Mouse (Mus musculus) kidney, embryonic 15.5 days (tissue): Measurements from ENCODE around the gene Ttll2. TPM values are rescaled to one million over a fixed set of nuclear protein-coding genes. Genes with fewer than 3 reads are reported as not detected.
"Not testable (repeated sequence)": the region's sequence is repeated elsewhere in the genome, so short reads cannot be mapped to it uniquely, and the experiment has no call there.

Source experiments
- ATAC-seq: fragments of 200-750 bp; cut with Nextera tagmentation; replicated peaks from 2 replicates; pipeline ENCODE4 v1.8.0; 2017; ENCODE audit warnings: moderate TSS enrichment; ENCODE audit not compliant: low FRiP score
- H3K27ac ChIP-seq: fragments of 300-500 bp; sonication (generic); 2 replicates; pipeline ENCODE4 v1.5.1; 2015; ENCODE audit warnings: mild to moderate bottlenecking, inconsistent platforms
- H3K27me3 ChIP-seq: fragments of 300-500 bp; sonication (generic); 2 replicates; pipeline ENCODE4 v1.6.1; 2015; ENCODE audit warnings: inconsistent platforms
- H3K36me3 ChIP-seq: fragments of 300-500 bp; sonication (generic); 2 replicates; pipeline ENCODE4 v1.6.1; 2015; ENCODE audit warnings: inconsistent platforms
- H3K4me1 ChIP-seq: fragments of 300-500 bp; sonication (generic); 2 replicates; pipeline ENCODE4 v1.6.1; 2015; ENCODE audit warnings: inconsistent platforms
- H3K4me2 ChIP-seq: fragments of 300-500 bp; sonication (generic); 2 replicates; pipeline ENCODE4 v1.6.1; 2015; ENCODE audit warnings: moderate library complexity, mild to moderate bottlenecking, inconsistent platforms
- H3K4me3 ChIP-seq: fragments of 300-500 bp; sonication (generic); replicated peaks from 2 replicates; pipeline ENCODE4 v1.5.1; 2015; ENCODE audit warnings: mild to moderate bottlenecking, inconsistent platforms
- H3K9ac ChIP-seq: fragments of 300-500 bp; sonication (generic); 2 replicates; pipeline ENCODE4 v1.6.1; 2015; ENCODE audit warnings: mild to moderate bottlenecking, inconsistent platforms
- H3K9me3 ChIP-seq: fragments of 300-500 bp; sonication (generic); replicated peaks from 2 replicates; pipeline ENCODE4 v1.6.1; 2016; ENCODE audit warnings: inconsistent platforms
- WGBS: fragments of 180-500 bp; shearing (Covaris S2); methylation state at CpG from one replicate; pipeline ENCODE4 v1.1.7; 2015; ENCODE audit warnings: mixed read lengths; 5-methylcytosine and 5-hydroxymethylcytosine counted together
- polyA plus RNA-seq: library from polyadenylated mRNA; unstranded; fragments of >200 nt; fragmentation: Nextera tagmentation; extraction: Ambion mirVana; gene quantifications from 2 replicates; pipeline ENCODE4 v1.2.1, GENCODE M21; 2015

The Ttll2 gene
- polyA plus RNA-seq, 1 experiment from 2014 or later, result not detected

- H3K4me1 ChIP-seq, H3K9ac ChIP-seq, H3K27ac ChIP-seq, H3K9me3 ChIP-seq, H3K36me3 ChIP-seq, H3K27me3 ChIP-seq, H3K4me3 ChIP-seq, ATAC-seq, H3K4me2 ChIP-seq: not testable (repeated sequence)
- 52% methylated on average over 12 of the region's 13 CpGs for WGBS
Measured at GRCm38 (mm10) chr17:7383167-7384143, 31.0 kb upstream of the Ttll2 start.

GRCm38 (mm10) chr17:7382711-7383110 is 30.2 kb upstream of the Ttll2 start:
- WGBS, result 50% methylated on average over 1 of the region's 3 CpGs
- not testable (repeated sequence) for H3K4me3 ChIP-seq, H3K27me3 ChIP-seq, H3K4me1 ChIP-seq, H3K36me3 ChIP-seq, H3K9me3 ChIP-seq, H3K9ac ChIP-seq, H3K27ac ChIP-seq, H3K4me2 ChIP-seq
- ATAC-seq, result peak; percentile 50; the same call in 1 of the 2 replicates

DNA sequence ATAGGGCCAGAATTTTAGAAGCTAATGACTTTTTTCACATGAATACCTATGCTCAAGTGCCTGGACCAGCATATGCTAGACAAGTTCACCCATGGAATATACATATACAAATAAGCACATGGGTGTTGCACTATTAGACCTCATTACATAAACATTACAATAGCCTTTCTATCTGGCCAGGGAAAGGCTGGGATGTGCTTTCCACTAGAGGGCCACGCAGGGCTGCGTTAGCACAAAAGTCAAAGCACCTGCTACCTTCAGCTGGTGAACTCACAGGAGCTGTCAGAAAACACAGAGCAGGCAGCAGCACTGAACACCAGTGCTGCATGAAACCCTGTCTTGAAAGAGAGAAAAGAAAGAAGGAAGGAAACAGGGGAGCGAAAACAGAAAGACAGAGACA is 25.4 kb upstream of the Ttll2 start:
- H3K36me3 ChIP-seq, ATAC-seq, H3K9ac ChIP-seq, H3K27ac ChIP-seq, H3K9me3 ChIP-seq, H3K27me3 ChIP-seq, H3K4me2 ChIP-seq, H3K4me1 ChIP-seq, H3K4me3 ChIP-seq: not testable (repeated sequence)
- 32% methylated on average over 3 of the region's 3 CpGs for WGBS

DNA sequence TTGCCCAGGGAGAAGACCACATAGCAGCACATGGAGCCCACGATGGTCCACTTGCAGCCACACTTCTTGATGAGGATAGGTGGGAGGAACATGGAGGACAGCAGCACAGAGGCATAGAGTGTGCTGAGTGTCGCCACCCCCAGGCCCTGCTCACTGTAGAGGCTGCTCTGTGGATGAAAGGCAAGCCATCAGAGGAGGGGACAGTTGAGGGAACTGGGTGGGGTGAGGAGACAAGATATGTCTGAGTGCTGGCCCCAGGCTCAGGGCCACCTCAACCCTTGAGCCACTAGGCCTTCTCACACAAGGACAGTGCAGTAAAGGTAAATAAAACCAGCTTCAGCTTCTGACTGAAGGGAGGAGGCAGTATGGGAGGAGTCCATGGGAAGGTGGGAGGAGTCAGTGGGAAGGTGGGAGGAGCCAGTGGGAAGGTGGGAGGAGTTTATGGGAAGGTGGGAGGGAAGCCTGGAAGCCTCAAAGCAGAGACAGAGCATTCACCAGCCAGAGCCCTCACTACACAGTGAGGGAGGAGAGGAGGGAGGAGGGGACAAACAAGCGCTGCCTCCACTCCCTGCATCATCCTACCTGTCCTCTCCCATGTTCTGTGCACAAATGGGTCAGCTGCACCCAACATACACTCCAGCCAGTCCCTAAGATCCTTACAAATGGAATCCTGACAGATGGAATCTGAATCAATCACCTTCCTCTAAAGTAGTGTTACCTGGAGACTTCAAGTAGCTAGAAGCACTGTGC is 24.6 kb upstream of the Ttll2 start:
- not testable (repeated sequence) for H3K27ac ChIP-seq, H3K9ac ChIP-seq, H3K4me3 ChIP-seq, H3K36me3 ChIP-seq, H3K4me2 ChIP-seq, H3K27me3 ChIP-seq, H3K4me1 ChIP-seq, H3K9me3 ChIP-seq
- peak; percentile 53 for ATAC-seq
- 80% methylated on average over 1 of the region's 3 CpGs for WGBS

GRCm38 (mm10) chr17:7371879-7372278 is 19.4 kb upstream of the Ttll2 start, which contains the start of gene Gm49630:
Gene Gm49630, minus strand, starts transcription at chr17:7371979.
- not testable (repeated sequence) for H3K9me3 ChIP-seq, H3K27me3 ChIP-seq, H3K4me3 ChIP-seq, H3K4me2 ChIP-seq, H3K36me3 ChIP-seq, H3K9ac ChIP-seq, ATAC-seq, H3K4me1 ChIP-seq, H3K27ac ChIP-seq
- WGBS, result 79% methylated on average over 4 of the region's 5 CpGs

- H3K4me3 ChIP-seq, H3K27ac ChIP-seq, H3K4me2 ChIP-seq, H3K9me3 ChIP-seq, H3K27me3 ChIP-seq, H3K36me3 ChIP-seq, ATAC-seq, H3K9ac ChIP-seq, H3K4me1 ChIP-seq: not testable (repeated sequence)
- 86% methylated on average over 6 of the region's 6 CpGs for WGBS
Measured at GRCm38 (mm10) chr17:7369401-7369800, 16.9 kb upstream of the Ttll2 start.

GRCm38 (mm10) chr17:7366676-7367374 is 14.3 kb upstream of the Ttll2 start:
- ATAC-seq, H3K9me3 ChIP-seq, H3K36me3 ChIP-seq, H3K27me3 ChIP-seq, H3K27ac ChIP-seq, H3K4me3 ChIP-seq, H3K4me1 ChIP-seq, H3K4me2 ChIP-seq, H3K9ac ChIP-seq: not testable (repeated sequence)
- 52% methylated on average over 5 of the region's 7 CpGs for WGBS

DNA sequence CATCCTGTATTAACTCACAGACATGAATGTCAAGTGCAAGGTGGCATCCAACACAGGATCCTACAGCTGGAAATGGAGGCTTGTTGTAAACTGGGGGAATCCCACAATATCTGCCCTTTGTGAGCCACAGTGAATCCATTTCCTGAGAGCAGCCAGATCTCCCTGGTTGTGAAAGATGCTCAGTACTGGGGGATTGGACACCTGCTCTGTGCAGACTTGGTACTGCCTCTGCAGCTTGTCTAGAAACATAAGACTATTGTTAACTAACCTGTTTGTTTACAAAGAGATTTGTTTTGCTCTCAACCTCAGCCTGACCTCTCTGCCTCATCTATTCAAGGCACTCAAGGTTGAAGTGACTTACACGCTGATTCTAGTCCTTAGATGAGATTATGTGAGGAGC is 13.8 kb upstream of the Ttll2 start:
- WGBS, result no CpG with 5 or more reads among the region's 1 CpGs
- not testable (repeated sequence) for H3K4me2 ChIP-seq, H3K27ac ChIP-seq, H3K4me3 ChIP-seq, H3K9me3 ChIP-seq, ATAC-seq, H3K36me3 ChIP-seq, H3K9ac ChIP-seq, H3K4me1 ChIP-seq, H3K27me3 ChIP-seq

- not testable (repeated sequence) for H3K4me2 ChIP-seq, H3K27ac ChIP-seq, H3K4me3 ChIP-seq, H3K27me3 ChIP-seq, ATAC-seq, H3K9ac ChIP-seq, H3K4me1 ChIP-seq, H3K9me3 ChIP-seq, H3K36me3 ChIP-seq
- WGBS, result no CpG with 5 or more reads among the region's 3 CpGs
Measured at GRCm38 (mm10) chr17:7365615-7366014, 13.1 kb upstream of the Ttll2 start.

- H3K4me1 ChIP-seq, H3K9ac ChIP-seq, H3K4me3 ChIP-seq, H3K36me3 ChIP-seq, H3K9me3 ChIP-seq, H3K4me2 ChIP-seq, H3K27ac ChIP-seq, ATAC-seq, H3K27me3 ChIP-seq: not testable (repeated sequence)
- WGBS, result 87% methylated on average over 9 of the region's 9 CpGs
Measured at GRCm38 (mm10) chr17:7360749-7361465, 8.4 kb upstream of the Ttll2 start.

DNA sequence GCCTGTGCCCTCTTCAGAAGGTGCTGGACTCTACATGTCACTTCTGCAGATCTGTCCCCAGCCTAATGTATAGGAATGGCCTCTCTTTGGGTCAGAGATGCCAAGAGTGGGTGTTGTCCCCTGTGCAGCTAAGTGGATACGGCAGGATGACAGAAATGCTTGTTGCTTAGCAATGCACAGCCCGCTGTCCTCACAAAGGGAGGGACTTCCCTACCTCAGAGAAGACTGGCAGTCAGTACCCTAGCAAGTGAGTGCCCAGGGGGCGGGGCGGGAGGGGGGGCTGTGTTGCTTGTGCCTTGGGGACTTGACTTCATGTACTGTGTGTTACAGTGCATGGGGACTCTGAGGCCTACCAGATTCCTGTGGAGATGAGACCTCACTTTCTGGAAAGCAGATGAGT is 7.3 kb upstream of the Ttll2 start:
- H3K4me1 ChIP-seq, H3K27ac ChIP-seq, ATAC-seq, H3K27me3 ChIP-seq, H3K9me3 ChIP-seq, H3K36me3 ChIP-seq, H3K4me3 ChIP-seq, H3K4me2 ChIP-seq, H3K9ac ChIP-seq: not testable (repeated sequence)
- WGBS, result 80% methylated on average over 4 of the region's 4 CpGs
